Mouse (Mus musculus) CH12.LX (cell line): Measurements from ENCODE around the gene Cep112.

ENCODE experiments used
- BHLHE40 ChIP-seq: IDR thresholded peaks from 2 replicates; pipeline ENCODE4 v1.6.1; 2011; ENCODE audit warnings: mild to moderate bottlenecking, low read depth, low read length, improper control_type of control experiment
- CHD2 ChIP-seq: IDR thresholded peaks from 2 replicates; pipeline ENCODE4 v1.6.1; 2011; ENCODE audit warnings: low read length, improper control_type of control experiment
- CTCF ChIP-seq, 2 experiments: IDR thresholded peaks in 1 of 2; conservative IDR thresholded peaks in 1 of 2; 2 replicates each; pipeline ENCODE4 v1.5.1; 2011 to 2012; ENCODE audit warnings: low read depth in 2 of 2, low read length in 2 of 2, improper control_type of control experiment in 1 of 2, inconsistent platforms in 1 of 2, mild to moderate bottlenecking in 1 of 2, moderate library complexity in 1 of 2
- EP300 ChIP-seq: IDR thresholded peaks from 2 replicates; pipeline ENCODE4 v1.6.1; 2011; ENCODE audit warnings: low read length, improper control_type of control experiment
- POLR2A ChIP-seq: IDR thresholded peaks from 2 replicates; pipeline ENCODE4 v1.6.1; 2011; ENCODE audit warnings: low read depth, mild to moderate bottlenecking, improper control_type of control experiment, low read length
- POLR2AphosphoS2 ChIP-seq: IDR thresholded peaks from 2 replicates; pipeline ENCODE4 v1.6.1; 2011; ENCODE audit warnings: low read depth, low read length, improper control_type of control experiment
- SIN3A ChIP-seq: IDR thresholded peaks from 2 replicates; pipeline ENCODE4 v1.6.1; 2012; ENCODE audit warnings: low read length, improper control_type of control experiment, inconsistent platforms
- ZNF384 ChIP-seq: IDR thresholded peaks from 2 replicates; pipeline ENCODE4 v1.6.1; 2012; ENCODE audit warnings: low read depth, low read length, improper control_type of control experiment, inconsistent platforms

DNA sequence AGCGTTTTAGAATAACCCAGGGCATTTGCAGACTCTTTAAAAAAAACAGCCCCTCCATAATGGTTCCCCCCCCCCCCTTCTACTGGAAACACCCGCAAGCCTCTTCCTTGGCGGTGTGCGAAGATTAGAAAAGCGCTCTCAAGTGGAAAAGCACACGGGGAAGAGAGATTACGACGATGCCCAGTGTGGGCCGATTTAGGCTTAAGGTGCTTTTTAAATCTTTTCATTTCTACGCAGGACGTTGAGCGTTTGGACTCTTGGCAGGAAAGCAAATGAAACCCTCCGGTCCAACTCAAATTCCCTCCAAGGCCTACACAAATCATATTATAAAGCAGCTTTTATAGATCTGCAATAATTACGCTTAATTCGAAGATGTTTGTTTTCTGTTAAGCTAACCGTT is 465.6 kb downstream of the Cep112 start:
- TF ChIP-seq POLR2AphosphoS2 (no peak), CTCF (conservative IDR thresholded peaks at IDR 0.05 in 1 of 2, IDR thresholded peaks at IDR 0.05 in 1 of 2; ENCODE audit: low read depth in 2 of 2, low read length in 2 of 2) (no peak), ZNF384 (no peak), BHLHE40 (no peak), SIN3A (no peak), EP300 (no peak), CHD2 (no peak), POLR2A (no peak)
